Mouse (Mus musculus): ENCODE measurements around the gene BC017158.

The BC017158 gene

DNA sequence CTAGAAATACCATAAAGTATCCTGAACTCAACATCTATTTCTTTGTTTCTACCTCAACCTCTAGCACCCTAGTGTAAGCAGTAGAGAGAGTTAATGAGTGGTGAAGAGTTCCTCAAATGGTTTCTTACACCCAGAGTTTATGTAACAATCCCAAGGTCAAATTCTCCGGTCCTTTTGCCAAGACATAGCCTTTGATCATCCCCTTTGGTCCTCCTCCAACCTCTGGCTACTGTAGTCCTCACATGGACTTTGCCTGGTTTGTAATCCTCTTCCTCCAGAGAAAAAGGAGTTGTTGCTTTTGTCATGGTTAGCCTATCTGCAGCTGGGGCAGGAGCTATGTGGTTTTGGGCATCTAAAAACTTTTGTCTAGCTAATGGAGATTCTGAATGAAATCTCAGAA lies 62.5 kb downstream of the BC017158 start:
- DNase-seq (ENCODE audit: low read depth, low spot score), result no peak

GRCm38 (mm10) chr7:128234796-128235195 lies 63.2 kb downstream of the BC017158 start:
- no peak for DNase-seq (ENCODE audit: low read depth, low spot score)

DNA sequence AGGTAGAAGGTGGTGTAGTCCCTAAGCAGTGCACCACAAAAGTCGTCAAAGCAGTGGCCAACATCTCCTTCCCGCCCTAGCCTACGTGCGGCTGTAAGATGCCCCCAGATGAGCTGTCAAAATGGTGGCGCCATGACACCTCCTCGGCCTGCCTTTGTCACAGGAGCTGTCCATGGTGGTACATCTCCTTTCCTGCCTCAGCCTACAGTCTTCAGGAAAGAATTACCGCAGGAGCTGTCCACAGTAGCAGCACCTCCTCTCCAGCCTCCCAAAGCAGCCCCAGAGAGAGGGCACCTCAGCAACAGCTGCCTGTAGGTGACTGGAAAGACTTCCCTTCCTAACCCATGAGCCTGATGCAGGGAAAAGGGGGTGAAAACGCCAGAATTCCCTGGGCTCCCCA lies 66.2 kb downstream of the BC017158 start:
- no peak for DNase-seq (ENCODE audit: low read depth, low spot score)

Measured in forelimb bud, embryonic 11.5 days (tissue).